Mouse (Mus musculus) layer of hippocampus, postnatal 36 days (tissue): Measurements from ENCODE around the gene Alkbh7. TPM values are rescaled to one million over a fixed set of nuclear protein-coding genes. Genes with fewer than 3 reads are reported as not detected.

ENCODE experiments used
- DNase-seq, 2 experiments: peaks; one replicate each; pipeline ENCODE4 v3.0.0; 2022
- total RNA-seq, 2 experiments: library from RNA; stranded (reverse); gene quantifications; 2 replicates each; pipeline ENCODE4 v1.2.3; 2021

Gene Alkbh7
- 10 to 100 TPM; 20.1 to 26.4 TPM for total RNA-seq

DNA sequence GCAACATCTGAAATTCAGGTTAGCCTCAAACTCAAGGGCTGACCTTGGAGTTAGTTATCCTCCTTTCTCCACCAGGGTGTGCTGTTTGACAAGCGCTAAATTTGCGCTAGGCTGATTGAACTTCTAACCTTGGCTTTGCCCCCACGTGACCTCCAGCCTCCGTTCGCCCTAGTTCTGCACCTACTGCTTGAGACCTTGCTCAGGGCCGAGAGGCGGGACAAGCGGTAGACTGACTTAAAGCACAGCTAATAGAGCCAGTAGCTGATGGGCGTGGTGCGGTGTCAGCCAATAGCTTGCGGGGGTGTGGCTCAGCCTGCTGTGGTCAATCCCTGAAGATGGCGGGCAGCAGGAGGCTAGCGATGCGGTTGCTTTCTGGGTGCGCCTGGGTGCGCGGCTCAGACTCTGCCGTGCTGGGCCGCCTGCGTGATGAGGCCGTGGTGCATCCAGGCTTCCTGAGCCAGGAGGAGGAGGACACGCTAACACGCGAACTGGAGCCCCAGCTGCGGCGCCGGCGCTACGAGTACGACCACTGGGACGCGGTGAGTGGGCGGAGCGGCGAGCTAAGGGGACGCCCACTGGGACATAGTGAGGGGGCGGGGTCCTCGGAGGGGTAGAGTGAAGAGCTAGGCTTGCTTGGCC lies at the start of gene Alkbh7:
Alkbh7 (plus strand) TSS at position 311 of the 639 bp plus-strand sequence.
- peak; percentile 92 to 94 for DNase-seq

DNA sequence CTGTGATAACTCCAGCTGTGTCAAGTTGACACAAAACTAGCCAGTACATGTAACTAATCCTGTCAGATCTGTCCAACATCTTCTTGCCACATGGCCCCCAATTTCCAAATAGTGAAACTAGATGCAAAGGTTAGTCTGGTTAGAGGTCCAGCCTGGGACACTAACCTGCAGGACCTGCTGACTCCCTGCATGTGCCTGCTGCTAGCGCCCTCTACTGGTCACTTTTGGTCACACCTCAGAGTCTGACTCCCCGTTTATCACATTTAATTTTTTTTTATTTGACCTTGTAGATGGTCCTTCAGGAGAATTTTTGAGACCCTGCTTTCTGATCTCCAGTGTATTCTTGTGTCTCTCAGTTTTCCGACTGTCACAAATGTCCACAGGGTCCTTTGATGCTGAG lies 46.2 kb upstream of the Alkbh7 start:
- peak in 1 of 2 experiments; percentile 22 for DNase-seq

DNA sequence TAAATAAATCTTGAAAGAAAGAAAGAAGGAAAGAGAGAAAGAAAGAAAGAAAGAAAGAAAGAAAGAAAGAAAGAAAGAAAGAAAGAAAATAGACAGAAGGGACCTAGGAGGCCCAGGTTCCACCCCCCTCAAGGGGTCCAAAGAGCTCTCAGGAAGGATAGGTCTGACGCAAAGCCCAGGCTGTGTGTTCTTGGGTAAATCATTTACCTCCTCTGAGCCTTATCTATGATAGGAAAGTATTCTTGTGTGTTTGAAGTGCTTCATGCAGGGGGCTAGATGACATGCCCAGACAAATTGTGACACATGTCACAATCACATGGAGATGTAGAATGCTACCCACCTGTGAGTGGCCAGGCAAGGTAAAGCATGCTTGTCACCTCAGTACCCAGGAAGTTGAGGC lies 44.5 kb upstream of the Alkbh7 start:
- no peak for DNase-seq

DNA sequence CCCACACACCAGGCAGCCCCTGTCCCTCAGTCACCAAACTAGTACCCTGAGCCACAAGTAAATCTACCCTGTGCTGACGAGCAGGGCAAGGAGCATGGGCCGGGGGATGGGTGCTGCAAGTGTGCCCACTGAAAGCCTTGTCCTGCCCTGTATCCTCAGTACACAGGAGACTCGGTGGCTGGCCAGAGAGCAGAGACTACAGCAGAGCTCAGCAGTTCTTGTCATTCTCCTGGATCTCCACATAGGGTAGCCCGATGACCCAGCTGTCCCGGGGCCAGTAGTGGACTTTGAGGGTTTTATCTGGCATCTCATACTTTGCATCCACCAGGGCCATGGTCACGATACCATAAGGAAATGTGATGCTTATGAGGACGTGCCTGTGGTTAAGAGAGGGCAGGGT lies 42.3 kb upstream of the Alkbh7 start:
- DNase-seq = no peak

DNA sequence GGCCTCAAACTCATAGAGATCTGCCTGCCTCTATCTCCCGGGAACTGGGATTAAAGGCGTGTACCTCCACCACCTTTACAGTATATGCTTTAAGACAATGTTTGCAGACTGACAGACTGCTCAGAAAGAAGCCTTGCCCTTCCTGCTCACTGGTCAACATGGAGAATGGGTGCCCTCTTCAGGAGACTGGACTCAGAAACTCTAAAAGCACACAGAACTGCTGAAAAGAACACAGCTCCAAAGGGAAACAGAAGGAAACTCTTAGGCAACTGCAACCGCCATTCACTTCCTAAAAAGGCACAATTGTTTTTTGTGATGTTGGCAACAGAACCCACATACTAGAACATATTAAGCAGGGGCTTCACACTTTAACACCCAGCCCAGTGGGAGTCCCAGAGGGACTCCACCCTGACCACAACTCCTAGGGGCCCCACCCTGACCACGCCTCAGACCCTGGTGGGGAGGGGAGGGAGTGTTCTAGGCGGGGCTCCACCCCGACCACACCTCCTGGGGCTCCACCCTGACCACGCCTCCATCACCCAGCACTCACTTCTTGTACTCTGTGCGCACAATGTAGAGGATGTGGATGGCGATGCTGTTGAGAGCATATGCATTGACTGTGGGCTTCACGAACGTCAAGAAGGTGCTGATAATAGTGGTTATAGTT lies 39.2 kb upstream of the Alkbh7 start:
- no peak for DNase-seq

DNA sequence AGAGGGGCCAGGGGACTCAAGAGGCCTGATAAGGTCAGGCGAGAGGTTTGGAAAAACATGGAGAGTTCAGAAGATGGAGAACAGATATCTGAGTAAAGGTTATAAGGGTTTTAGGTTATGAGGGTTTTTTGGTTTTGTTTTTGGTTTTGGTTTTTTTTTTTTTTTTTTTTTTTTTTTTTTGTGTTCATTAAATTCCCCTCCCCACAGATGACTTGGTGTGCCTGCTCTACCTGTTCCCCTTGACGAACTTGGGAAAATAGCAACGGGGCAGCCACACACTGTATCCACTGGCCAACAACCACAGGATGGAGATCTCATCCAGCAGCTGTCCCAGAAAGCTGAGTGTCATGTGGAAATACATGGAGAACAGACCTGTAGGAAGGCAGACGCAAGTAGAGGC lies 38.5 kb upstream of the Alkbh7 start:
- no peak for DNase-seq

DNA sequence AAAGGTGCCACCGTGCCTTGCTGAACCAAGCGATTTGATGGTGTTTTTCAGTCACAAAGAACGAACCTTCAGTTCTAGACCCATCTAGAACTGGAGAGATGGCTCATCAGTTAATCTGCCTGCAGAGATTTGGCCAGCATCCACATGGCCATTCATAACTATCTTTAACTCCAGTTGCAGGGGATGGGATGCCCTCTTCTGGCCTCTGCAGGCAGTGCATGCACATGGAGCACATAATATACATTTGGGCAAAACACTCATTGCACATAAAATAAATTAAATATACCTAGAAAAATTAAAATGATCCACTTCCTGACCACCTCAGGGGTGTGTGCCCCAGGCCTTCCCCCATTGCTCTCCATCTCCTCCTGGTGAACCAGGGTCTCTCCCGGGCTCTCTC lies 35.3 kb upstream of the Alkbh7 start:
- no peak for DNase-seq

DNA sequence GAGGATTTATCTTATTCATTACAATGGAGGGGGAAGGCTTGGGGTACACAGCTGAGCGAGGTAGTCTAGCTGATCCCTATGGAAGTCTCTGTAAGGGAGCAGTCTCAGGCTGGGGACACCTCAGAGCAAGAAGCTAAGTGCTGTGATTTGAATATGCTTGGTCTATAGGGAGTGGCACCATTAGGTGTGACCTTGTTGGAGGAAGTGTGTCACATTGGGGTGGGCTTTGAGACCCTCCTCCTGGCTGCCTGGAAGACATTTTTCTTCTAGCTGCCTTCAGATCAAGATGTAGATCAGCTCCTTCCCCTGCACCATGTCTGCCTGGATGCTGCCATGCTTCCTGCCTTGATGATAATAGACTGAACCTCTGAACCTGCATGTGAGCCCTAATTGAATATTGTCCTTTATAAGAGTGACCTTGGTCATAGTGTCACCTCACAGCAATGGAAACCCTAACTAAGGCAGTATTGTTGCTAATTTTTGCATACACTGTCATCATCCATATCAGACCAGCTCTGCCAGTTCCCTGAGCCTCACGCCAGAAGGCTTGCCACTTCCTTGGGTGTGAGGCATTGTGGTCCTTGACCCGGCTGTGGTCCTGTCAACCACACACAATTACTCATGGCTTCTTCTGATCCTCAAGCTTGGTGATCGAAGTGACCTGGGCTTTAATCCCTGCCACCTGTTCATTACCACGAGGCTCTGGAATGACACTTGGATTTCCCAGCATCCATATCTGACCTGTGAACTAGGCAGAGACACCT lies 34.3 kb upstream of the Alkbh7 start:
- no peak for DNase-seq

DNA sequence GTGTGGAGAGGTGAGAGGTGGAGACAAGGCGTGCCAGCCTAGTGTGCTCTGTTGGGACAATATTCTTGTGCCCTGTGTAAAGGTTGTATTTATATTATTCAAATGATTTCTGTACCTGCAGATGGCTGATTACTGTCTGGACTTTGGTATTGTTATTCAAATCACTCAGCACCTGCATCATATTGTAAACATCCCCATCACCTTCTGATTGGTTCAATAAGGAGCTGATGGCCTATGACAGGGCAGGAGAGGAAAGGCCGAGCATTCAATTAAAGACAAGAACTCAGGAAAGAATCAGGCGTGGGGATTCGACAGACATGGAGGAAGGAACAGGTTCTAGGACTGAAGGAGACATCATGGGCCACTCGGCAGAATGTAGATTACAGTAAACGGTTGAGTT lies 33.5 kb upstream of the Alkbh7 start:
- no peak for DNase-seq

DNA sequence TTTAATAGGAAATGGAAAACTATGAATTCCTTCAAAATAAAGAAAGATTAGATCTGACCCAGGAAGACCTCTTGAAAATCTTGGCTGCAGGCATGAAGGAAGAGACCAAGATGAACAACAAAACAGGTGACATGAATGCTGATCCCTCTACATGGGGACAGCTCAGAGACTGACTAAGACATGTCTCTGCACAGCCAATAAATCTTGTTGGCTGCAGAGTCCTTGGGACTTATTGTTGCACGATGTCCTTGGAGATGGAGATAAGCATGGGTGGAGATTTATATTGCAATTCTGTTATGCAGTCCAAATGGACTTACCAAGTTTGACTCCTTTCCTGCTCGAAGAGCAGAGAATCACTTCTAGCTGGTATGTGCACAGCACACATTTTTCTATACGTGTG lies 27.8 kb upstream of the Alkbh7 start:
- DNase-seq = no peak

DNA sequence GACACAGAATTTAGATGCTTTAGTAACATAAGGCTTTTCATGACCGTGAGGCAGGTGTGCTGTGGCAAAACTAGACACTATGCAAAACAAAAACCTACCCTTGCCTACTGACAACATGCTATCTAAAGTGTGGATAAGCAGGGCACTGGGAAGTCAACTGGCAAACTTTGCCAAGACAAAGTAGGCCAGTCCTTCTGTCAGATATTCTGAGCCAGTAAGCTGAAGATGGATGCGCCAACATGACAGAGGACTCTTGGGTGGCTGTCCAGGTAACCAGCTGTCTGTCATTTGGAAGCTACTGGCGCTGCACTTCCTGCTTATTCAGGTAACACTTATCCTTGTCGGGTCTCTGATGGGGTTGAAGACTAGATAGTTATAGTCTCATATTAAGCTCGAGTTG lies 27.1 kb upstream of the Alkbh7 start:
- DNase-seq = no peak

DNA sequence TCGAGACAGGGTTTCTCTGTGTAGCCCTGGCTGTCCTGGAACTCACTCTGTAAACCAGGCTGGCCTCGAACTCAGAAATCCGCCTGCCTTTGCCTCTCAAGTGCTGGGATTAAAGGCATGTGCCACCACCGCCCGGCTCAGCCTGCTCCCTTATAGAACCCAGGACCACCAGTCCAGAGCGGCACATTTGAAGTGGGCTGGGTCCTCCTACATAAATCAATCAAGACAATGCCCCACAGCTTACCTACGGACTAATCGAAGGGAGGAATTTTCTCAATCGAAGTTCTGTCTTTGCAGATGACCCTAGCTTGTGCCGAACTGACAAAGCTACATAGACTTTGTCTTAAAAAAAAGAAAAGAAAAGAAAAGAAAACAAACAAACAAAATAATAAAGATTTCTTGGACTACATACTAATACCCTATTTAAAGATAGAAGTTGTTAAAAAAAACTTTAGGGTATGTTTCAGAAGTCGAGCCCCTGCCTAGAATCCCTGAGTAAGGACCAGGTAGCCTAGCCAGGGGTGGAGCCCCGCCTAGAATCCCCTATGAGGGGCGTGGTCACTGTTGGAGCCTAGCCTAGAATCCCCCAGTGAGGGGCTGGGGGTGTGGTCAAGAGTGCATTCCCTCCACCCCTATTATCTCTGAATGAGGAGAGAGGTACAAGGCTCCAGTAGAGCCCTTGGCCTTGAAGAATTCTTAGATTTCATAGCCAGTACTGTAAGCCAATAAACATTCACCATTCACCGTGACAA lies 23.0 kb upstream of the Alkbh7 start:
- DNase-seq = no peak

DNA sequence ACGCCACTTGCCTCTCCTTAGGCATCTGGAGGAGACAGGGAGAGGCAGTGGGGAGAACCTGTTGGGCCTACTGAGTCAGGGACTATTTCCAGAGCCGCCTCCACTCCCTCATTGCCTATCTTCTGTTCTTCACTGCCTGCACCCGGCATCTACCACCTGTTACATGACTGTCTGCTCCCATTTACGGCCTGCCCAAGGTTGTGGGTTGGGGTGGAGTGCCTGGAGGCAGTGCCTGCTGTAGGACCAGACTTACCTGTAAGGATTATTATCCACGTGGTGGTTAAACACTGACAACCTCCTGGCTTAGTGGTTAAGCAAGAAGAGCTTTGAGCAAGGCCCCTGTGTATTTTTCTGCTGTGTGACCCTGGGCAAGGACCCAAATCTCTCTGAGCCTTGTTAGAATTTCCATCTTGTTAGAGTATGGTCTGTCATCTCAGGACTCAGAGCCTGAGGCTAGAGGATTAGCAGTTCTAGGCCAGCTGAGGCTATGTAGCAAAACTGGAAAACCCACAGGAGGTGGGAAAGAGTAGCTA lies 22.4 kb upstream of the Alkbh7 start:
- DNase-seq = no peak

DNA sequence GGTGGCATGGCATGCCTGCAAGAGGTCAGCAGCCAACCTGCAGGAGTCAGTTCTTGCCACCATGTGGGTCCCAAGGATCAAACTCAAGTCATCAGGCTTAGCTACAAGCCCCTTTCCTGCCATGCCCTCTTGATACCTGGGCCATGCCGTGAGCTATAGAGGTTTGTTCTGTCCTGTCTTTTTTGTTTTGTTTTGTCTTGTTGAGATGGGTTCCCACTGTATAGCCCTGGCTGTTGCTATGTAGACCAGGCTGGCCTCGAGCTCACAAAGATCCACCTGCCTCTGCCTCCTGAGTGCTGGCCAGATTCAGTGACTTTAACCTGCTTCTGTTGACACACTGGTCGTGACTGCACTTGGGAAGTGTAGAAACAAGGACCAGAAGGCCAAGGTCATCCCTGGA lies 21.7 kb upstream of the Alkbh7 start:
- DNase-seq = no peak

DNA sequence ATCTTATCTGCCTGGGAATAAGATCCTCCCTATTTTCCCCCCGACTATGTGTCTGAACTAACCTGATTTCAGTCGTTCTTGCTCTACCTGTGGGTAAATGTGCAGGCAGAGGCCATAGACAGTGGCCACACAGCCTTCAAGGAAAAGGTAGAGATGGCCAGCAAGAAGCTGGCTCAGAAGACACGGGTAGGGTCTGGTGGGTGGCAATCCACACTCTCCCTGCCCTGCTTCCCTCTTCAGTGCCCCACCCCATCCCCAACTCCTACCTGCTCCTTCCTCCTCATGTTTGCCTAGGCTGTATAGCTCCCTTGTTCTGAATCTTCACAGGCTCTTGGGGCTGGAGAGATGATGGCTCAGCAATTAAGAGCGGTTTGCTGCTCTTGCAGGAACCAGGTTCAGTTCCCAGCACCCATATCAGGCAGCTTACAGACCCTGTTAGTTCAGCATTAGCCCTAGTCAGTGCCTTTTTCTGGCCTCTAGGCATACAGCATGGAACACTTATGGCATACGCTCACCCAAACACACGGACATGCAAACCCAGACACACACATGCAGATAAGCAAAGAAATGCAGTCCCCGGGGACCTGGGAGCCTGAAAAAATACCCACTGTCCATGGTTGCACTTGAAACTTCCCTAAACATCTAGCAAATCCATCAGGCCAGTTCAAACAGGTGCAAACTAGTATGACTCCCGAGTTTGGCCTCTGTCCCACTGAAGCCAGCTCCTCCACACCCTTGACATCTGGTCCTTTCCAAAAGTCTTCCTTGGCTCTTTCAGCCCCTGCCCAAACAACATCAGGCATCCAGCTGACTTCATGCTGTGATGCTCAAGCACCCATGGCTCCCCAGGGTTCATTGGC lies 20.4 kb upstream of the Alkbh7 start:
- no peak for DNase-seq

DNA sequence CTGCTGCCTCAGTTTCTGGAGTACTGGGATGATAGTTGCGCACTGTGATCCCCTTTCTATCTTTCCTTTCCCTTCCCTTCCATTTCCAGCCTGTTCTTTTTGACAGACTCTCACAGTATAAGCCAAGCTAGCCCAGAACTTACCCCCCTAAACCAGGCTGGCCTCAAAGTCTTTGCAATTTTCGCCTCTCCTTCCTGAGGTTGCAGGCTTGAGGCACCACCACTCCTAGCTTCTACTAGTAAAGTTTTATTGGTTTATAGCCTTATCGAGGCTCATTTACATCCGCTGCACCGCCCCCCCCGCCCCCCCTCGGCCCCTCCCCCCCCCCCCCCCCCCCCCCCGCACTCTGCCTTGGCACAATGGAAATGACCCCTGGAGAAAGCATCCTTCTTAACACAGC lies 17.6 kb upstream of the Alkbh7 start:
- DNase-seq = no peak

DNA sequence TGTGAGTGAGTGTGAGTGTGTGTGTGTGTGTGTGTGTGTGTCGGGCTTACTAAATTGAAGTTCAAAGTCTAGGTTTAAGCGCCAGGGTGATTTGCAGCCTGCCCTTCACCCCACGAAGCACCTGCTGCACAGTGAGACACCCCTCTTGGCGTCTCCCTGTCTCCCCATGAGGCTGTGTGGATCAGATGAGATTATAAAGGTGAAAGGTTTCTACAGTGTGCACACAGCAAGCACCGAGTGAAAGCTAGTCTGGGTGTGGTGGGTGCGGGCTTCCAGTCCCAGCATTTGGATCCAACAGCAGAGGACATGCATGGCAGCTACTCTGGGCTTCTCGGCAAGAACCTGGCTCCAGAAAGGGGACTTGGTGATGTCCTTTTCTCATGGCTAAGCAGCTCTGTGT lies 16.1 kb upstream of the Alkbh7 start:
- no peak for DNase-seq

DNA sequence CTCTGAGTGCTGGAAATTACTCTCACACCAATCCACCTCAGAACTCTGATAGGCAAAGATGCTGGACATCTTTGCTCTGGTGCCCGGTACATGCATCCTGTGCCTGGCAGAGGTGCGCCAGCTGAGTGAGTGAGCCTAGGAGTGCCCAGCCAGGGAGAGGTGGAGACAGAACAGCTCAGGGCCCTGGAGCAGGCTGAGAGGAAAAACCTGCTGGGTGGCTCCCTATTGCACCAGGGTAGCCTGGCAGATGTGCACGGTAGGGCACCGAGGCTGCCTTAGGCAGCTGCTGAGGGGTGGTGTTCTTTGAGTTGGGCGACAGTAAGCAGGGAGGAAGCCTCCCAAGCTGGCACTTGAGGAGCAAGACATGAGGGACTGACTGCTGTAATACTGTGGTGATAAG lies 15.1 kb upstream of the Alkbh7 start, which contains the start of gene Acer1:
Acer1 (minus strand) TSS at position 114 of the 400 bp plus-strand sequence.
- no peak for DNase-seq

DNA sequence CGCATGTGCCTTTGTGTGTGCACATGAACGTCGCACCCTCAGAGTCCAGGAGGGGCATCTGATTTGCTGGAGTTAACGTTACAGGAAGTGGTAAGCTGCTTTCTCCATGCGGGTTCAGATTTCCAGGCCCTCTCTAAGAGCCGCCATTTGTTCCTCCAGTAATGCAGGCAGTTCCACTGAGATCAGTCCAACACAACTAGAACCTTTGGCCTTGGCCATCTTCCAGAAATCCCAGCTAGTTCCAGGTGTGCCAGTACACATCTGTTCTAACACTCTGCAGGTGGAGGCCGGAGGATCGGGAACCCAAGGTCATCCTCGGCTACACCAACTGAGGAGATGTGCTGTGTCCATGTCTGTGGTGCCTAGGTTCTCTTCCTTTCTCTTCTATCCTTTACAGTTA lies 12.3 kb upstream of the Alkbh7 start:
- DNase-seq = no peak

DNA sequence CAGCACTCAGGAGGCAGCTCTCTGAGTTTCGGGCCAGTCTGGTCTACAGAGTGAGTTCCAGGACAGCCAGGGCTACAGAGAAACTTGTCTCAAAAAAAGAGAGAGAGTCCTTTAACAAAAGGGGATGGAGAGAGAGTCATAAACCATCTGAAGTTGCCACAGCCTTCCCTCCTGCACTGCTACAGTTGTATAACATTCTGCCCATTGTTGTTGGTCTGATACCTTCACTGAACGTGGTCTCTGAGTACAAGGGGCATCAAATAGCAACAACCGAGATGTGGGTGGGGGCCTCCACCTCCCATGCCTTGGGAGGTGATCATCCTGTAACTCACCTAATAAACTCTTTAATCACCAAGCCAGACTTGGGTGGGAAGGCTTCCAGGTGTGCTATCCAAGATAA lies 11.5 kb upstream of the Alkbh7 start:
- DNase-seq = no peak

DNA sequence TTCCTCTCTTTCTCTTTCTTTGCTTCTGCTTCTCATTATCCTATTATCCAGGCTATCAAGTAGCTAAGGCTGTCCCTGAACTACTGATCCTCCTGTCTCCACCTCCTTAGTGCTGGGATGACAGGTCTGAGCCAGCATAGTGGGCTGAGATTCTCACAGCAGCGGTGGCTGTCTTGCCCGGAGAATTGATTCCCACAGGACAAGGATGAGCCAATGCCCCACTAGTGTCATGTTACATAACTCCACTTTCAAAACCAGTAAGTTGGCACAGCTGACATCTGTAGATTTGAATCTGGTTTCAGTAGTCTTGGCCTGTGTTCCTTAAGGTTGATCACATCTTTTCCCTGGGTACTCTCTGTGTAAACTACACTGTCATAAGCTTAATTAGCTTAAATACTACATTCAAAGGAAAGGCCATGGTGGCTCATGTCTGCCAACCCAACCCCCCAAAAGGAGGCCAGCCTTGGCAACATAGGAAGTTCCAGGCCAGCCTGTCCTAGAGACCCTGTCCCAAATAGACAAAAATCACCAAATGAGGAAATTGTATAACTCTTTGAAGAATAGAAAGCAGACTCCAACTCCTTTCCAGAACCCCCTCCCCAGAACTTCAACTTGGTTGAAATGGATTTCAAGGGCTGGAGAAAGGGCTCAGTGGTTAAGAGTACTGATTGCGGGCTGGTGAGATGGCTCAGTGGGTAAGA lies 10.9 kb upstream of the Alkbh7 start:
- DNase-seq = no peak
